Mouse (Mus musculus) MEL (cell line): ENCODE measurements at regions not wholly inside any gene's neighbourhood (a gene's known extent, or its start where the extent isn't known, plus 50 kb on each side); places are given as distances from the start of the nearest gene placed in this dataset.

Experiments
- DNase-seq: peaks from one replicate; pipeline ENCODE4 v3.0.0; 2011; ENCODE audit warnings: low read depth, low spot score
- H3K27ac ChIP-seq: 2 replicates; pipeline ENCODE4 v1.5.1; 2012; ENCODE audit warnings: low read depth, mild to moderate bottlenecking, control low read depth, low read length, moderate library complexity; ENCODE audit not compliant: control insufficient read depth
- H3K27me3 ChIP-seq, 2 experiments: fragments of 150-350 bp in 1 of 2; sonication (generic) in 1 of 2; 2 replicates each; pipeline ENCODE4 v1.6.1; 2012; ENCODE audit warnings: low read length in 2 of 2, mild to moderate bottlenecking in 2 of 2, improper control_type of control experiment in 1 of 2, moderate library complexity in 1 of 2; ENCODE audit not compliant: insufficient read depth in 2 of 2, control insufficient read depth in 1 of 2
- H3K36me3 ChIP-seq, 2 experiments: 2 replicates each; pipeline ENCODE4 v1.6.1; 2012 to 2014; ENCODE audit warnings: low read length in 2 of 2, improper control_type of control experiment in 1 of 2, inconsistent platforms in 1 of 2, mild to moderate bottlenecking in 1 of 2; ENCODE audit not compliant: insufficient read depth in 2 of 2, control insufficient read depth in 1 of 2
- H3K4me1 ChIP-seq, 2 experiments: fragments of 150-350 bp in 1 of 2; sonication (generic) in 1 of 2; 2 replicates each; pipeline ENCODE4 v1.6.1; 2012; ENCODE audit warnings: low read length in 2 of 2, improper control_type of control experiment in 1 of 2, mild to moderate bottlenecking in 1 of 2; ENCODE audit not compliant: insufficient read depth in 2 of 2, control insufficient read depth in 1 of 2
- H3K4me3 ChIP-seq, 2 experiments: fragments of 150-350 bp in 1 of 2; sonication (generic) in 1 of 2; 2 replicates each; pipeline ENCODE4 v1.5.1; 2012; ENCODE audit warnings: low read depth in 2 of 2, low read length in 2 of 2, mild to moderate bottlenecking in 2 of 2, moderate library complexity in 2 of 2, control low read depth in 1 of 2, improper control_type of control experiment in 1 of 2; ENCODE audit not compliant: control insufficient read depth in 1 of 2, insufficient read depth in 1 of 2
- H3K79me2 ChIP-seq: 2 replicates; pipeline ENCODE4 v1.6.1; 2012; ENCODE audit warnings: mild to moderate bottlenecking, low read length, moderate library complexity; ENCODE audit not compliant: control insufficient read depth, poor library complexity, insufficient read depth
- H3K9ac ChIP-seq: 2 replicates; pipeline ENCODE4 v1.6.1; 2012; ENCODE audit warnings: low read depth, mild to moderate bottlenecking, control low read depth, low read length, moderate library complexity; ENCODE audit not compliant: control insufficient read depth, poor library complexity, severe bottlenecking
- H3K9me3 ChIP-seq: fragments of 150-350 bp; sonication (generic); replicated peaks from 2 replicates; pipeline ENCODE4 v1.6.1; 2012; ENCODE audit warnings: mild to moderate bottlenecking, low read length, improper control_type of control experiment, moderate library complexity; ENCODE audit not compliant: insufficient read depth
- CHD1 ChIP-seq: IDR thresholded peaks from 2 replicates; pipeline ENCODE4 v1.6.1; 2012; ENCODE audit warnings: low read depth, mild to moderate bottlenecking, inconsistent platforms, low read length, improper control_type of control experiment
- E2F4 ChIP-seq: IDR thresholded peaks from 2 replicates; pipeline ENCODE4 v1.6.1; 2011; ENCODE audit warnings: low read depth, low read length, improper control_type of control experiment, borderline replicate concordance
- ELF1 ChIP-seq: IDR thresholded peaks from 2 replicates; pipeline ENCODE4 v1.6.1; 2014; ENCODE audit warnings: low read depth, mild to moderate bottlenecking, inconsistent platforms, low read length, improper control_type of control experiment, moderate library complexity
- EP300 ChIP-seq, 2 experiments: IDR thresholded peaks; 2 replicates each; pipeline ENCODE4 v1.6.1; 2011; ENCODE audit warnings: improper control_type of control experiment in 2 of 2, low read length in 2 of 2, low read depth in 1 of 2, mild to moderate bottlenecking in 1 of 2
- ETS1 ChIP-seq: IDR thresholded peaks from 2 replicates; pipeline ENCODE4 v1.6.1; 2012; ENCODE audit warnings: low read depth, mild to moderate bottlenecking, inconsistent platforms, low read length, improper control_type of control experiment, moderate library complexity
- GABPA ChIP-seq: IDR thresholded peaks from 2 replicates; pipeline ENCODE4 v1.6.1; 2012; ENCODE audit warnings: low read depth, mild to moderate bottlenecking, inconsistent platforms, low read length, improper control_type of control experiment, moderate library complexity
- GATA1 ChIP-seq: IDR thresholded peaks from 2 replicates; pipeline ENCODE4 v1.6.1; 2011; ENCODE audit warnings: low read depth, low read length, improper control_type of control experiment
- KAT2A ChIP-seq: conservative IDR thresholded peaks from 2 replicates; pipeline ENCODE4 v1.6.1; 2012; ENCODE audit warnings: low read depth, low read length, improper control_type of control experiment, inconsistent platforms
- MAFK ChIP-seq: IDR thresholded peaks from 2 replicates; pipeline ENCODE4 v1.6.1; 2011; ENCODE audit warnings: low read depth, mild to moderate bottlenecking, low read length, improper control_type of control experiment, borderline replicate concordance
- MAX ChIP-seq: IDR thresholded peaks from 2 replicates; pipeline ENCODE4 v1.6.1; 2011; ENCODE audit warnings: low read length, improper control_type of control experiment
- MAZ ChIP-seq: IDR thresholded peaks from 2 replicates; pipeline ENCODE4 v1.6.1; 2012; ENCODE audit warnings: low read depth, mild to moderate bottlenecking, inconsistent platforms, low read length, improper control_type of control experiment
- MXI1 ChIP-seq: IDR thresholded peaks from 2 replicates; pipeline ENCODE4 v1.6.1; 2011; ENCODE audit warnings: mild to moderate bottlenecking, low read depth, low read length, improper control_type of control experiment
- MYB ChIP-seq: IDR thresholded peaks from 2 replicates; pipeline ENCODE4 v1.6.1; 2011; ENCODE audit warnings: mild to moderate bottlenecking, low read depth, low read length, improper control_type of control experiment
- POLR2AphosphoS2 ChIP-seq: IDR thresholded peaks from 2 replicates; pipeline ENCODE4 v1.6.1; 2011; ENCODE audit warnings: low read length, improper control_type of control experiment
- POLR2AphosphoS5 ChIP-seq: IDR thresholded peaks from 2 replicates; pipeline ENCODE4 v1.6.1; 2012; ENCODE audit warnings: low read depth, borderline replicate concordance, mild to moderate bottlenecking, inconsistent platforms, low read length, moderate library complexity, mixed read lengths
- RAD21 ChIP-seq: IDR thresholded peaks from 2 replicates; pipeline ENCODE4 v1.6.1; 2011; ENCODE audit warnings: mild to moderate bottlenecking, low read depth, low read length, improper control_type of control experiment
- SMC3 ChIP-seq: IDR thresholded peaks from 2 replicates; pipeline ENCODE4 v1.6.1; 2011; ENCODE audit warnings: low read depth, low read length, improper control_type of control experiment
- TCF12 ChIP-seq: IDR thresholded peaks from 2 replicates; pipeline ENCODE4 v1.6.1; 2014; ENCODE audit warnings: low read depth, mild to moderate bottlenecking, inconsistent platforms, low read length, improper control_type of control experiment, moderate library complexity
- UBTF ChIP-seq: IDR thresholded peaks from 2 replicates; pipeline ENCODE4 v1.6.1; 2012; ENCODE audit warnings: low read depth, mild to moderate bottlenecking, inconsistent platforms, low read length, improper control_type of control experiment, moderate library complexity, borderline replicate concordance; ENCODE audit not compliant: insufficient read depth
- ZC3H11A ChIP-seq: IDR thresholded peaks from 2 replicates; pipeline ENCODE4 v1.6.1; 2012; ENCODE audit warnings: low read depth, mild to moderate bottlenecking, inconsistent platforms, low read length, improper control_type of control experiment
- ZKSCAN1 ChIP-seq: IDR thresholded peaks from 2 replicates; pipeline ENCODE4 v1.6.1; 2012; ENCODE audit warnings: low read depth, mild to moderate bottlenecking, inconsistent platforms, low read length, improper control_type of control experiment, moderate library complexity

GRCm38 (mm10) chr1:153999776-154000175 lies 99.7 kb upstream of the Teddm2 start:
- no peak overlapping the region for H3K9ac ChIP-seq
- no peak overlapping the region for H3K4me3 ChIP-seq
- no peaks in the 10 kb centered on the region for H3K79me2 ChIP-seq
- no peak for DNase-seq
- no peaks in the 10 kb centered on the region for H3K4me1 ChIP-seq
- H3K36me3 ChIP-seq, result no peaks in the 10 kb centered on the region
- H3K9me3 ChIP-seq, result no peaks in the 10 kb centered on the region
- TF ChIP-seq RAD21, result no peak
- no peak for TF ChIP-seq ELF1
- no peak for TF ChIP-seq KAT2A
- no peak for TF ChIP-seq MYB
- no peak for TF ChIP-seq POLR2AphosphoS2
- no peak for TF ChIP-seq MXI1
- no peak for TF ChIP-seq ETS1
- no peak for TF ChIP-seq MAFK
- no peak for TF ChIP-seq TCF12
- TF ChIP-seq UBTF, result no peak
- TF ChIP-seq MAZ, result no peak
- TF ChIP-seq ZKSCAN1, result no peak
- no peak for TF ChIP-seq POLR2AphosphoS5
- no peak for TF ChIP-seq CHD1
- TF ChIP-seq E2F4, result no peak
- no peak for TF ChIP-seq GABPA
- TF ChIP-seq, all 39 proteins: peak for 0
- Histone ChIP-seq H3K27ac (no peak overlapping the region), H3K27me3 (no peaks in the 10 kb centered on the region)

DNA sequence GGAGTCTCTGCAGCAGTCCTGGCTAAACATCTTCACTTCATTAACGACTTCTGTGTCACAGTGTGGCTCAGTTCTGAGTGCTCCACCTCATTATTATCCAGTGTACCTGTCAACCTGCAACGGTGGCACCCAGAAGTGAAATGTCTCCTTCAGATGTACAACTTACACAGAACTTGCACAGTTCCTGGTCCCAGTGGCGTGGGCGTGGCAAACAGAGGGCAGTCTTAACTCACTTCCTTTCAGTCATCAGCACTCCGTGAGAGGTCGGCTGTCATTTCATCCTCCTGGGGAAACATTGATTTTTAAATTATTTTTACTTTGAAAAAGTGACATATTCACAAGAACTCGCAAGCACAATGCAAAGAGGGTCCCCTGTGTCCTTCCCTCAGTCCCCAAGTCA lies 103.6 kb upstream of the Teddm2 start:
- TF ChIP-seq CHD1 (no peak), RAD21 (no peak)
- H3K27ac ChIP-seq, result no peak overlapping the region
- no peak for DNase-seq
- H3K9me3 ChIP-seq, result no peaks in the 10 kb centered on the region
- H3K79me2 ChIP-seq, result no peaks in the 10 kb centered on the region
- H3K36me3 ChIP-seq, result no peaks in the 10 kb centered on the region
- no peaks in the 10 kb centered on the region for H3K4me1 ChIP-seq
- no peak overlapping the region for H3K9ac ChIP-seq
- no peak overlapping the region for H3K4me3 ChIP-seq
- no peaks in the 10 kb centered on the region for H3K27me3 ChIP-seq

DNA sequence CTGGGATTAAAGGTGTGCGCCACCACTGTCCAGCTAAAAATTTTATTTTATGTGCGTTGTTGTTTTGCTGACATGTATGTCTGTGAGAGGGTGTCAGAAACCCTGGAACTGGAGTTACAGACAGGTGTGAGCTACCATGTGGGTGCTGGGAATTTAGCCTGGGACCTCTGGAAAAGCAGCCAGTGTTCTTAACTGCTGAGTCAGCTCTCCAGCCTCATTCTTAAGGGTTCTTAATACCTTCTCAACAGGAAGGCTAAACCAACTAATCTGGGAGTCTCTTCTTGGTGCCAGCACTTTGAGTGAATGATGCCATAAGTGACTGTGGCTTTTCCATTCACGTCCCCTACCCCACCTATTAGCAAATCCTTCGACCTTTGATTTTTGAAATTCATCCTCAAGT lies 104.6 kb upstream of the Teddm2 start:
- H3K9me3 ChIP-seq, result no peaks in the 10 kb centered on the region
- no peaks in the 10 kb centered on the region for H3K79me2 ChIP-seq
- H3K27ac ChIP-seq, result no peak overlapping the region
- no peak overlapping the region for H3K9ac ChIP-seq
- no peaks in the 10 kb centered on the region for H3K4me1 ChIP-seq
- no peaks in the 10 kb centered on the region for H3K36me3 ChIP-seq
- TF ChIP-seq SMC3, result no peak
- no peak for TF ChIP-seq MAX
- TF ChIP-seq ETS1, result no peak
- TF ChIP-seq E2F4, result no peak
- TF ChIP-seq EP300 (IDR thresholded peaks at IDR 0.05; ENCODE audit: low read depth in 1 of 2, low read length in 2 of 2), result no peak
- TF ChIP-seq ZC3H11A, result no peak
- no peak for TF ChIP-seq POLR2AphosphoS2
- TF ChIP-seq TCF12, result no peak
- TF ChIP-seq GATA1, result no peak
- H3K27me3 ChIP-seq, result no peaks in the 10 kb centered on the region
- no peak overlapping the region for H3K4me3 ChIP-seq
- DNase-seq, result no peak
